Mouse (Mus musculus): Measurements from ENCODE around the gene Hnf1a.
"Not testable (repeated sequence)": the region's sequence is repeated elsewhere in the genome, so short reads cannot be mapped to it uniquely, and the experiment has no call there.

Hnf1a gene

DNA sequence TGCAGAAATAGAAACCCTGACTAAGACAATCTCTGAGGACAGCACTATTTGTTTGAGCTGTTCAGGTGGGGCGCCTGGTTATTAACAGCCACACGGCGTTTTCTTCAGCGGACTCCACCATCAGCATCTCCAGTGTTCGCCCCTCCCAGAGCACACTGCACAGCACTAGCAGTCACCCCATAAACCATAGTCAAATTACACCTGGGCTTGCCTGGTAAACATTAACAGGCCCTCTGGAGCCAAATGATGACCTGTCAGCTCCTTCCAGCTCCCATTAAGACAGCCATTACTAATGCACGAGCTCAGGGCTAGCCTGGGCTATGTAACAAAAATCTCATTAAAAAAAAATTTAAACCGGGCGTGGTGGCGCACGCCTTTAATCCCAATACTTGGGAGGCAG lies 25.8 kb downstream of the Hnf1a start:
- ATAC-seq (ENCODE audit: low TSS enrichment): no peak

DNA sequence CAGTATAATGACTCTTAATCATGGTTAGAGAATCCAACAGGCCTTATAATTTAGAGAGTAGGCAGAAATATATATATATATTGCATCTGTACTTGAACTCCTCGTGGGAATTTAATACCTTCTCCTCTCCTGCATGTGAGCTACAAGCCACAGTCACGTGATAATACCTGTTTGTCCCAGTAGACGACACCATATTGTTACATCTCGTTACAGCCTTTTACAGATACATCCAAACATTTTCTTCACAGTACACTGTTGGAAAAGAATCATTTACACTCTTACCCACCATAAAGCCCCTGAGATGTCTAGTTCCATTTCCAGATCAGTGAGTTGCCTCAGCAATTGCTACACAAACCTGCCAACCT lies 28.1 kb downstream of the Hnf1a start:
- no peak for ATAC-seq (ENCODE audit: low TSS enrichment)

DNA sequence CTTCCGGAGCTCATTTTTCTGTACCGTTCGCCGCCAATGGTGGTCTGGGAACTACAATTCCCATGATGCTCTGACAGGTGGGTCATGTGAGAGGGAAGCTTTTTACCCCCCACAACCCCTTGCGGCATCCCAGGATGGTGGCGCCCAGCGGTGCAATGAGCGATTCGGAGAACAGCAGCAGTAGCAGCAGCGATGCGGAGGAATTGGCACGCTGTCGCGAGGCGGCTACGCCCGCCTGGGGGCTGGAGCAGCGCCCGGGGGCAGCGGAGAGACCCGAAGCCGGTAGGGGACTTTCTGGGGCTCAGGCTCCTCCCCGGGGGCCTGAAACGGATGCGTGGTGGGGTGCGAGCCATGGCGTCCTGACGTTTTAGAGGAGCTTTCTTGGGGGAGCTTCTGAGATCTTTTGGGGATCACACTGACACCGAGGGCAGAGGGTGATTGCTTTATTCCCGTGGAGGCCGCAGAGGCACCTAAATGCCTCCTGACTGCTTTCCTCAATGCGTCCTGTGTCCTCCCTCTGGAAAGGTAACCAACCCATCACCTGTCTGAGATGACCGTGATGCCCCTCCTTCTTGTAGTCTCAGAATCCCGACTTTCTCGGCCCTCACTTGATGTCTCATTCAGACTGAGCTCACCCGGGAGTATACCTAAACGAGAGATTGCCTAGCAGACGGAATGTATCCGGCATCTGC lies 28.7 kb downstream of the Hnf1a start, which contains the start of gene 2210016L21Rik:
2210016L21Rik (plus strand) TSS at position 85 of the 692 bp plus-strand sequence.
- ATAC-seq (ENCODE audit: low TSS enrichment): peak; percentile 99

DNA sequence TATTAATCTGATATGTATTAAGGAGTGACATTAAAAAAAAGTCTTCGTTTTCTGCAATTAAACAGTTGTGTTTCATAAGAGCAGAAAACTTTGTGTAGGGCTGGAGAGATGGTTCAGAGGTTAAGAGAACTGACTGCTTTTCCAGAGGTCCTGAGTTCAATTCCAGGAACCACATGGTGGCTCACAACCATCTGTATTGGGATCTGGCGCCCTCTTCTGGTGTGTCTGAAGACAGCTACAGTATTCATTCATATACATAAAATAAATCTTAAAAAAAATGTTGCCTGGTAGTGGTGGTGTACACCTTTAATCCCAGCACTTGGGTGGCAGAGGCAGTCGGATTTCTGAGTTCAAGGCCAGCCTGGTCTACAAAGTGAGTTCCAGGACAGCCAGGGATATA lies 29.8 kb downstream of the Hnf1a start:
- ATAC-seq (ENCODE audit: low TSS enrichment): not testable (repeated sequence)

DNA sequence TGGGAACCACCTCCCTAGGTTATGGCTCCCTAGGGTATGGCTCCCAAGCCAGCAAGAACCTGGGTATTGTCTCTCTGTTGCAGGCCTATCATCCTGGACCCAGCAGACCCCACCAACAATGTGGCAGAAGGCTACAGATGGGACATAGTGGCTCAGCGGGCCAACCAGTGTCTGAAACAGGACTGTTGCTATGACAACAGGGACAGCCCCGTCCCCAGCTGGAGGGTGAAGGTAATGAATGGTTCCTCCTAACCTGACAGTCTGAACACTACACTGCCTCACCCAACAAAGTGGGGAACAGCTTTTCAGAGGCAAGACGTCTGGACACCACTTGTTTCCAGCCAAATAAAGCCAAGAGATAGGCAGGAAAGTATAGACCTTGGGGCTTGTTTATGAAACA lies 35.1 kb downstream of the Hnf1a start:
- no peak for ATAC-seq (ENCODE audit: low TSS enrichment)

DNA sequence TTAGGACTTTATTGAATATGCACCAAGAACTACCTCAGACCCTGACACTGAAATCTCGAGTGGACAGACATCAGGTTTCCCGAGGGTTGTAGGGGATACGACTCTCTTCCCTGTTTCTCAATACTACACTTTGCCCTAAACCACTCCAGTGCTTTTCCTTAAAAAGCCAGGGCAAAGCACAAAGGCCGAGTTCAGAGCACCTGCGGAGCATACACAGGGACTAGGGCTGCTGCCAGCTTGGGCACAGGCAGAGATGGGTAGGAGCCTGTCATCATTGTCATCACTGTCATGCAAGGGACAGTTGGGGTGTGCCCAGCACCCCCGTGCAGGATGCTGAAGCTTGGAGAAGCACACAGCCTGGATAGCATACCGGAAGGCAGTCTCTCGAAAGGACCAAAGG lies 37.7 kb downstream of the Hnf1a start:
- no peak for ATAC-seq (ENCODE audit: low TSS enrichment)

DNA sequence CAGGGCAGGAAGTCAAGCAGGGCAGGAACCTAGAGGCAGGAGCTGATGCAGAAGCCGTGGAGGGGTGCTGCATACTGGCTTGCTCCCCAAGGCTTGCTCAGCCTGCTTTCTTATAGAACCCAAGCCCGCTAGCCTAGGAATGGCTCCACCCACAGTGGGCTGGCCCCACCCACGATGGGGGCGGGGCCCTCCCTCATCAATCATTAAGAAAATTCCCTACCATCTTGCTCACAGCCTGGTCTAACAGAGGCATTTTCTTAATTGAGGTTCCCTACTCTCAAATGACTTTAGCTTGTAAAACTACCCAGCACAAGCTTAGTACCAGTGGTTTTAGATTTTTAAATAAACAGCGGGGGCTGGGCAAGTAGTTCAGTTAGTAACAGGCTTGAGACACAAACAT lies 39.3 kb downstream of the Hnf1a start:
- ATAC-seq (ENCODE audit: low TSS enrichment): no peak

DNA sequence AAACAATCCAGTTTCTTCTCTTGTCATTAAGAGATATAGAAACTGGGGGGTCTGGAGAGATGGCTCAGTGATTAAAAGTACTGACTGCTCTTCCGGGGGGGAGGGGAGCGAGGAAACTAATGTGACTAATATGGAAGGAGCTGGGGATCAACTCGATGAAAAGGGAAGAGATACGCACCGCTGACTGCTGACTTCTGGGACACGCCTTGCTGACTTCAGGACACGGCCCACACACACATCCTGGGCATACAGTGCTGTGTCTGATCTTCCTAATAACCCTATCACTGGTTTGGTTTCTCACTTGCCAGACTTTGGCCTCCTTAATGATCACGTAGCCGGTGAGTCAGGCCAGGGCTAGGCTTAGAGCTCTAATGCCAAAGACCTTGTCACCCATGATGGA lies 44.1 kb downstream of the Hnf1a start:
- no peak for ATAC-seq (ENCODE audit: low TSS enrichment)

DNA sequence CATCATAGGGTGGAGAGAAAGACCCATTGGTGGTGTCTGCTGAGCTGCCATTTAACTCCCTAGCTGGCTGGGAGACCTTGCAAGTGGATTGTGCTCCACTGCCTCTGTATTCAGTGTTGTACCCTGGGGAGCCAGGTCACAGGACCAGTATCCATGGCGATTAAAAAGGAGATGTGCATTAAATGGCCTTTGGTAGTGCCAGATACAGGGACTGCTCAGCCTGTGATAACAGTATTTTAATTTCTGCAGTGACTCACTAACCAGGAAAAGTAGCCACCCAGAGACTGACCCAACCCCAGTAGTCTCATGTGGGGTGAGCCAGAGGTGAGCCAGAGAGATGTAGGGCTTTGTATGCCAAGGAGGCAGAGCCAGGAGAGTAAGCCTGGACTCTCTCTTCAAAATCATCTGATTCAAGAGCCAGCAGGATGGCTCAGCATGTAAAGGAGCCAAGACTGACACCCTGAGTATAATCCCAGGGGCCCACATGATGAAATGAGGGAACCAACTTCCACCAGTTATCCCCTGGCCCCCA lies 44.7 kb downstream of the Hnf1a start:
- ATAC-seq (ENCODE audit: low TSS enrichment): no peak

DNA sequence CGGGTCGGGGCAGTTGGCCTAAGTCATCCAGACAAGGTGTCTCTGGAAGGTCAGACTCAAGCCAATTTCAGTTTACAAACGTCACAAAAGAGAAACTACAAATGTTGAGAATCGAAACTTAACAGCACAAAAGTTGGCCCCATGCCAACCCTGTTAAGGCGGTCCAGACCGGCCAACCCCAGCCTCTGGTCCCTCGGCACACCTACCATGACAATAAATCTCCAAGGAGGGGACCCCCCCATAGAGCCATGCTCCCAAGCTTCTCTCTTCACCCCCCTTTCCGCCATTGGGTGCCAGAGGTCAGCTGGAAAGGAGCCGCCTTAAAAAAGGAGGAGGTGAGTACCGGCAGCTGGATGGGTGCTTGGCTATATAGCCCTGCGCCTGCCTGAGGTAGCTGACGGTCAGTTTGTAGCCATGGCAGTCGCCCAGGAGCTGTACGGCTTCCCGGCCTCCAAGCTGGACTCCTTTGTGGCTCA lies 47.9 kb downstream of the Hnf1a start, which contains the start of gene Oasl1:
Oasl1 (plus strand) TSS at position 243 of the 476 bp plus-strand sequence.
- ATAC-seq (ENCODE audit: low TSS enrichment): no peak

DNA sequence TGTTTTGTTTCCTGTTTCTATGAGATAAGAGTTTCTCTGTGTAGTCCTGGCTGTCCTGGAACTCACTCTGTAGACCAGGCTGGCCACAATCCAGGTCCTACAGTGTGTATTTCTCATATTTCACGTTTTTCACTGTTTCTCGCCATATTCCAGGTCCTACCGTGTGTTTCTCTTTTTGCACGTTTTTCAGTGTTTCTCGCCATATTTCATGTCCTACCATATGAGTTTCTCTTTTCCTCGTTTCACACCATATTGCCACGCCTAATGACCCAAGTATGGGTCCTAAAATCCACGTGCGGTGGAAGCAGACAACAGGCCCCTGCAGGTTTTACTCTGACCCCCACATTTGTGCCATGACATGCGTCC lies 48.5 kb downstream of the Hnf1a start:
- no peak for ATAC-seq (ENCODE audit: low TSS enrichment)

DNA sequence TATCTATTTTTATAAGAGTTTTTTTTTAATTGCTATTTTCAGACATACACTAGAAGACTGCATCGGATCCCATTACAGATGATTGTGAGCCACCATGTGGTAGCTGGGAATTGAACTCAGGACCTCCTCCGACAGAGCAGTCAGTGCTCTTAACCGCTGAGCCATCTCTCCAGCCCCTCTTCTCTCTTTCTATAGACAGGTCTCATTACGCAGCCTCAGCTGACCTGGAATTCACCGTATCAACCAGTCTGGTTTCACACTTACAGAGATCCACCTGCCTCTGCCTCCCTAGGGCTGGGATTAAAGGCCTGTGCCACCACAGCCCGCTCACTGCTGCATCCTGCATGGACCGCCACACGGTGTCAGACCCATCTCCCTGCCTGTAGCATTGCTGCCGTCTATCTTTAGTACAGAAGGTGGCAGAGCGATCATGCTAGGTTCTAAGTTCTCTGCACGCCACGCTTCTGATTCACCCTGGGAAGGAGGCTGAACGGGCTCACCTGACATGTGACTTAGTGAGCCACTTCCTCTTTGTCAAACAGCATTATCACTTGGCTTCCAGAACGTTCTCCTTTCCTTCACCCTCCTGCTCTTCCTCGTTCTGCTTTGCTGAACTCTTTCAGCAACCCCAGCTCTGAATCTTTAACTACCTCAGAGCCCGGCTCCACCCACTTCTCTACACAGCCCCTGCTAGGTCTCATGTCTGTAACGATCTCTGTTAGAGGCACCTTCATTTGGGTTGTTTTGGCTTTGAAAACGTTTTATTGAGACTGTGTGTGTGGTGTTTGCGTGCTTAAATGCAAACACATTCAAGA lies 49.1 kb downstream of the Hnf1a start:
- no peak for ATAC-seq (ENCODE audit: low TSS enrichment)

DNA sequence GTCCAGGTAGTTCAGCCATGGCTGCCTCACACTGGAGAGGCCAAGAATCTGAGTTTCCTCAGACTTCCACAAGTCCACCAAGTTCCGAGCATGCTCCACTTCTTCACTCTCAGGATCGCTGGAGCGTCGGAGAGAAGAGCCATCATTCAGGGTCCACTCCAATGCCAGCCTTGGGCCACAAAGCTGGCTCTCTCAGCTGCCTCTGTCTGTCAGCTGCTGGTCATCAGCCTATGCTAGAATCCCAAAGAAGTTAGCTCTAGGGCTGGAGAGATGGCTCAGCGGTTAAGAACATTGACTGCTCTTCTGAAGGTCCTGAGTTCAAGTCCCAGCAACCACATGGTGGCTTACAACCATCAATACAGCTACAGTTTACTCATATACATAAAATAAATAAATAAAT lies 53.5 kb downstream of the Hnf1a start:
- not testable (repeated sequence) for ATAC-seq (ENCODE audit: low TSS enrichment)

DNA sequence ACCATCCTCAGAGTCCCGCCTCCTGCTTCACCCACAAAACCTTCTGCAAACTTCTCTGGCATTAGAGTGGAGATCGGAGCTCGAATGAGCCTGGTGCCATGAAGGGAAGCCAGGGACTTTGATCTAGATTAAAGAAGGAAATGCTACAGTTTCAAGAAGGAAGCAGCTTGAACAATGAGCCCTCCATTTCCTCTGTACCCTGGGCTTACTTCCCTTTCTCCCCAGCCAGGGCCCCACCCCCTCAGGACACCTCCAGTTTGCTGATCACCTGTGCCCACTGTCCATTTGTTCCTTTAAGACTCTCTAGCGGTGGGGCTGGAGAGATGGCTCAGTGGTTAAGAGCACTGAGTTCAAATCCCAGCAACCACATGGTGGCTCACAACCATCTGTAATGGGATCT lies 54.1 kb downstream of the Hnf1a start:
- no peak for ATAC-seq (ENCODE audit: low TSS enrichment)

DNA sequence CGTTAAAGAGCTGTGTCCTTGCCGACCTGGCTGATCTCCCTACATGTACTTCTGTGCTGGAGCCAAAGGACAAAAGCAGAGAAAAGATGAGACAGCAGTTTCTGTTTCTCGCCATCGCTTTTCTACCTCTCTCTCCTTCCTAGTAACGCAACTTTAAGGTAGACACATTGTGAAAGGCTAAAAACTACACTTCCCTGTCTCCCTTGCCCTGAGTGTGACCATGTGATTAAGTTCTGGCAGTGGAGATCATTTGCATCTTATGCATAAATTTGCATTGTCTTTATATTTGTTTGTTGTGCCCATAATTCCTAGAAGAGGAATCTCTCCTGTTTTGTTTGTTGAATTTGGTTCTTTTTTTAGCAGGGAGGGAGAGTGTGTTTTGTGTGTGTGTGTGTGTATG lies 55.0 kb downstream of the Hnf1a start:
- ATAC-seq (ENCODE audit: low TSS enrichment): no peak

DNA sequence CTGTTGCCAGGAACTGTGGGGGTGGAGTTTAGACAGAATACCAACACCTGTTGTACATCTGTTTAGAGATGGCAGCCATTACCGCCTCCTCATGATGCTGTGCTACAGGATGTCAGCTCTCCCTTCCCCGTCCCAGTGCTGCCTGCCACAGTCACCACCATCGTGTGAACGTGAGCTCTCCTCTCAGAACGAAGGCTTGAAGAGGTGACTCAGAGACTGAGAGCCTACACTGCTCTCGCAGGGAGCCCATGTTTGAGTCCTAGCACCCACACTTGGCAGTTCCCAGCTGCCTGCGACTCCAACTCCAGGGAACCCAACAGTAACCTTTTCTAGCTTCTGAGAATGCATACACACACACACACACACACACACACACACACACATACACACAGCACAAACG lies 56.0 kb downstream of the Hnf1a start:
- ATAC-seq (ENCODE audit: low TSS enrichment): peak; percentile 34; the same call in 1 of the 2 replicates

DNA sequence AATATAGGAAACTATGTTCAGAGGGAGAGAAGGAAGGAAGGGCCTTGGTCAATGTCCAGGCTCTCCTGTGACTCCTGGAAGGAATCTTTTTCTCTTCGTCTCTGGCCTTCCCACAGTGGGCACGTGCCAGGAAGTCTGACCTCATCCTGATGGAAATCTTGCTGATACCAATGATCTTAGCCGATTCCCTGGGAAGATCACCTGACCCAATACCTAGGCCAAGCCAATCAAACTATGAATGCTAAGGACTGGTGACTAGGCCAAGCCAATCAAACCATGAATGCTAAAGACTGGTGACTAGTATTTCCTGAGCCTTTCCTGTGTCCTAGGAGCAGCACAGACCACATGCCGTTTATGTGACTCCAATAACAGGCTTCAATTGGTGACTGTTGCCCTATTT lies 57.2 kb downstream of the Hnf1a start:
- no peak for ATAC-seq (ENCODE audit: low TSS enrichment)

DNA sequence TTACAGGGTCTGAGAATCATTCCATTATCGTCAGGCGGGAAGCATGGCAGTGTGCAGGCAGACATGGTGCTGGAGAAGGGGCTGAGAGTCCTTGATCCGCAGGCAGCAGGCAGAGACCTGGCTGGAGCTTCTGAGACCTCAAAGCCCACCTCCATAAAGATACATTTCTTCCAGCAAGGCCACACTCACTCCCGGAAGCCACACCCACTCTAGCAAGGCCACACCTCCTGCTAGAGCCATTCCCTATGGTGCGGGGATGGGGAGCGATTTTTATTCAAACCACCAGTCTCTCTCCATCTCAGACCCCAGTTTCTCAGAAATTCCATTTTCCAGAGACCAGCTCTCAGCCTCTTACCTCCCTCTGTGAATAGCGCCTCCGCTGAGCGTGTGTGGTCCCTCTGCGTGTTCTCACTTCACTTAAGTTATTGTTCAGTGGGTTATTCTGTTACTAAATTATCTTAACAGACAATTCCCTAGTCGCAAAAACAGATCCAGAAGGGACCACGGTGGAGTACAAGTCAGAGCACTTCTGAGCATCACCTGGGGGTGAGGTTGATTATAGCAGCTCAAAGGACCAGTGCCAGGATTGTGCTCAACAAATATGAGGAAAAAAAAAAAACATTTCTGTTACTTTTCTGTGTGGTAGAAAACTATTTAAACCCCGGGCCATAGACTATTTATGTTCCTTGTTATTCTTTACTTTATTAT lies 62.1 kb downstream of the Hnf1a start:
- no peak for ATAC-seq (ENCODE audit: low TSS enrichment)

DNA sequence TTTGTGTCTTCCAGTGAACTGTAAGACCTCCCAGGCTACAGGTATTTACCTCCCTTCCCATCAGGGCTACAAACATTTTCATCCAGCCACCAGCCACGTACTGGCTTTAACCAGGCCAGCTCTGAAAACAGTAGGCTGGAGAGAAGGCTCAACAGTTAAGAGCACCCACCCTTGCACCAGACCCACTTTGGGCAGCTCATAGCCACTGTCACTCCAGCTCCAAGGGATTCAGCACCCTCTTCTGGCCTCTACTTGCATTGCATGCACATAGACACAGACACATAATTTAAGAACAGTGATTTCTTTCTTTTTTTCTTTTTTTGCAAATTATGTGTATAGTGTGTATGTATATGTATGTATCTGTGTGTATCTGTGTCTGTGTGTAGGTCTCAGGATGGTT lies 68.5 kb downstream of the Hnf1a start:
- ATAC-seq (ENCODE audit: low TSS enrichment): no peak

Data from frontal cortex, adult (tissue).